Mouse (Mus musculus) liver, embryonic 14.5 days (tissue): ENCODE data around the gene Noxred1.

Experiments used
- CTCF ChIP-seq: IDR thresholded peaks from 2 replicates; pipeline ENCODE4 v1.5.1; 2016; ENCODE audit warnings: antibody characterized with exemption, low read depth, control low read depth
- EP300 ChIP-seq: IDR thresholded peaks from 2 replicates; pipeline ENCODE4 v1.6.1; 2016; ENCODE audit warnings: antibody characterized with exemption, low read depth

DNA sequence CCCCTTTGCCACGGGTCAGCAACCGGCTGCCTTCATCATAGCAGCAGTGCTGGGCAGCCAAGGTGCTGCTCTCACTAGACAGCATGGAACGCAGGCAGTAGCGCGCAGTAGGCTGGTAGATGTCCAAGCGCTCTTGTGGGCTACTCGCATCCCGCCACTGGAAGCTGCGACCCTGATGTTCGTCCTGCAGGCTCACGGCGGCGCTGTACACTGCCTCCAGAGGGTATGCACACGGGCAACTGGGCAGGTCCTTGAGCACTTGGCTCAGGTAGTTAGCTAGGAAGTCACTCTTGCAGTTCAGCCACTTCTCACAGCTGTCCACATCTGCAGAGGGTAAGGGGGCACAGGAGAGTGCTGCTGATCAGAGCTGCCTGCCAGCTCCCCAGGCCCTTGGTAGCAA, 41.3 kb upstream of the Noxred1 start:
- no peak for TF ChIP-seq EP300
- TF ChIP-seq CTCF = peak; percentile 29; the same call in 1 of the 2 replicates
